Mouse (Mus musculus): Measurements from ENCODE around the gene Olfr148. TPM values are rescaled to one million over a fixed set of nuclear protein-coding genes. Genes with fewer than 3 reads are reported as not detected.

Gene Olfr148
- polyA plus RNA-seq, 1 experiment: not detected

- H3K27ac ChIP-seq (ENCODE audit: insufficient read depth, low read depth, low read length): no peak overlapping the region
- WGBS: 92% methylated on average over 3 of the region's 3 CpGs
- TF ChIP-seq CTCF (IDR thresholded peaks at IDR 0.05; ENCODE audit: insufficient read depth, low read depth, low read length) (no peak), POLR2A (IDR thresholded peaks at IDR 0.05; ENCODE audit: insufficient read depth, low read depth, low read length) (no peak)
- no peak overlapping the region for H3K4me3 ChIP-seq (ENCODE audit: insufficient read depth, low read depth, low read length)
- no peaks in the 10 kb centered on the region for H3K4me1 ChIP-seq (ENCODE audit: control insufficient read depth, insufficient read depth, low read length)
Measured at GRCm38 (mm10) chr9:39623783-39624182, 13.3 kb downstream of the Olfr148 start.

- Histone ChIP-seq H3K4me1 (ENCODE audit: control insufficient read depth, insufficient read depth, low read length) (no peaks in the 10 kb centered on the region), H3K27ac (ENCODE audit: insufficient read depth, low read depth, low read length) (no peak overlapping the region), H3K4me3 (ENCODE audit: insufficient read depth, low read depth, low read length) (no peak overlapping the region)
- TF ChIP-seq POLR2A (IDR thresholded peaks at IDR 0.05; ENCODE audit: insufficient read depth, low read depth, low read length) (no peak), CTCF (IDR thresholded peaks at IDR 0.05; ENCODE audit: insufficient read depth, low read depth, low read length) (no peak)
- WGBS: 84% methylated on average over 2 of the region's 2 CpGs
Measured at GRCm38 (mm10) chr9:39624711-39625110, 14.3 kb downstream of the Olfr148 start.

DNA sequence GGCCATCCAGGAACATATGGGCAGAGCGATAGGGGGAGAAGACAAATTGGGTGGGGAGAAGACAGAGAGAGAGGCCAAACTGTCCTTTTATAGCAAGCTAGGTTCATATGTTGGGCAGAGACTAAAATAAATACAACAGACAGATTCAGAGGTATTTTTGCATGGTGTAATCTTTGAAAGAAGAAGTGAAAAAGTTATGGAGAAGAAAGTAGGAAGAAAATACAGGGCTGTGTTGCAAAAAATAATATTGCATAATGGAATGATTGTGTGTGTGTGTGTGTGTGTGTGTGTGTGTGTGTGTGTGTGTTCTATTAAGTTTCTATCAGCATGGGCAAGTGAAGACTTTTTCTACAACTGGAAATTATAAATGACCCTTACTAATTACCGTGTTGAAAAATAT is 18.6 kb downstream of the Olfr148 start:
- Histone ChIP-seq H3K27ac (ENCODE audit: insufficient read depth, low read depth, low read length) (no peak overlapping the region), H3K4me1 (ENCODE audit: control insufficient read depth, insufficient read depth, low read length) (no peaks in the 10 kb centered on the region), H3K4me3 (ENCODE audit: insufficient read depth, low read depth, low read length) (no peak overlapping the region)
- TF ChIP-seq CTCF (IDR thresholded peaks at IDR 0.05; ENCODE audit: insufficient read depth, low read depth, low read length) (no peak), POLR2A (IDR thresholded peaks at IDR 0.05; ENCODE audit: insufficient read depth, low read depth, low read length) (no peak)
- 93% methylated on average over 2 of the region's 2 CpGs for WGBS

- H3K4me3 ChIP-seq (ENCODE audit: insufficient read depth, low read depth, low read length): no peak overlapping the region
- WGBS: 15% methylated on average over 4 of the region's 4 CpGs
- peaks cover 2% of the 10 kb centered on the region; the same call in 1 of the 2 replicates for H3K4me1 ChIP-seq (ENCODE audit: control insufficient read depth, insufficient read depth, low read length)
- TF ChIP-seq POLR2A (IDR thresholded peaks at IDR 0.05; ENCODE audit: insufficient read depth, low read depth, low read length) (no peak), CTCF (IDR thresholded peaks at IDR 0.05; ENCODE audit: insufficient read depth, low read depth, low read length) (no peak)
- no peak overlapping the region for H3K27ac ChIP-seq (ENCODE audit: insufficient read depth, low read depth, low read length)
Measured at GRCm38 (mm10) chr9:39633913-39634594, 23.6 kb downstream of the Olfr148 start.

- TF ChIP-seq CTCF (IDR thresholded peaks at IDR 0.05; ENCODE audit: insufficient read depth, low read depth, low read length) (no peak), POLR2A (IDR thresholded peaks at IDR 0.05; ENCODE audit: insufficient read depth, low read depth, low read length) (no peak)
- no peaks in the 10 kb centered on the region for H3K4me1 ChIP-seq (ENCODE audit: control insufficient read depth, insufficient read depth, low read length)
- no peak within 1 kb of the TSS for H3K27ac ChIP-seq (ENCODE audit: insufficient read depth, low read depth, low read length)
- no peak within 1 kb of the TSS for H3K4me3 ChIP-seq (ENCODE audit: insufficient read depth, low read depth, low read length)
Measured at GRCm38 (mm10) chr9:39644785-39645184, 34.3 kb downstream of the Olfr148 start, which contains the start of gene Olfr961. Gene Olfr961, plus strand, starts transcription at chr9:39645085.

- H3K4me3 ChIP-seq (ENCODE audit: insufficient read depth, low read depth, low read length): no peak overlapping the region
- H3K27ac ChIP-seq (ENCODE audit: insufficient read depth, low read depth, low read length): no peak overlapping the region
- no peaks in the 10 kb centered on the region for H3K4me1 ChIP-seq (ENCODE audit: control insufficient read depth, insufficient read depth, low read length)
- TF ChIP-seq CTCF (IDR thresholded peaks at IDR 0.05; ENCODE audit: insufficient read depth, low read depth, low read length): no peak
- TF ChIP-seq POLR2A (IDR thresholded peaks at IDR 0.05; ENCODE audit: insufficient read depth, low read depth, low read length): no peak
- WGBS: 91% methylated on average over 4 of the region's 4 CpGs
Measured at GRCm38 (mm10) chr9:39647382-39647781, 36.9 kb downstream of the Olfr148 start.

DNA sequence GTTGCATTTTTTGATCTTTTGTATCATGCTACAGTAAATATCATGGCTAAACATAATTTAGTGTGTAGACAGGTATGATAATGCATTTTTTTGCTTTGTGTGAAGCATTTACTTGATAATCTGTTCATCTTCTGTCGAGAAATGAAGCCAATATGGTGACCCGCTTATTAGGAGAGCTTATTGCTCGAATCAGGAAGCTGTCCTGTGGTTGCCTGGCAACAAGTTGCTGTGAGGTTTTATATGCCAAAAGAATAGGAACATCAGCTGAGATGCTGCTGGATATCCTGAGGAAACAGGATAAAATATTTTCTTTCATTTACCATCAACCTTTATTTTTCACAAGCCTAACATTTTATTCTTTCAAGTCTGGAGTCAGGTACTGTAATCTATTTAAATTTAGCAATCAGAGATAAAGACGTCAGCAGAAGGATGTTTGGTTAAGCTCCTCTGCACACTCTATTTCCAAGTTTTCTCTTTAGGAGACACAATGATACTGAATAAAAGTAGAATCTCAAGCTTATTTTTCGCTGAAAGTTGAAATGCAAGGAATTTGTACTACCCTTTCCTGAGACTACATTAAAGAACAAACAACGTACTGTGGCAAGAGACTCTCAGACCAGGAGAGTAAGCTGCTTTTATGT is 44.4 kb downstream of the Olfr148 start:
- Histone ChIP-seq H3K4me3 (ENCODE audit: insufficient read depth, low read depth, low read length) (no peak overlapping the region), H3K27ac (ENCODE audit: insufficient read depth, low read depth, low read length) (no peak overlapping the region), H3K4me1 (ENCODE audit: control insufficient read depth, insufficient read depth, low read length) (no peaks in the 10 kb centered on the region)
- TF ChIP-seq POLR2A (IDR thresholded peaks at IDR 0.05; ENCODE audit: insufficient read depth, low read depth, low read length): no peak
- no peak for TF ChIP-seq CTCF (IDR thresholded peaks at IDR 0.05; ENCODE audit: insufficient read depth, low read depth, low read length)
- WGBS: 58% methylated on average over 6 of the region's 6 CpGs

Other genes starting within 250 kb of the Olfr148 start
- gene Olfr951, start 223.2 kb upstream of the Olfr148 start, polyA plus RNA-seq (2012; ENCODE audit: insufficient read depth, insufficient read length, low replicate concordance, missing spikeins): not detected in 2 replicates
- not detected in 2 replicates for gene Olfr952, start 183.5 kb upstream of the Olfr148 start, polyA plus RNA-seq (2012; ENCODE audit: insufficient read depth, insufficient read length, low replicate concordance, missing spikeins)
- not detected in 2 replicates for gene Olfr954, start 154.0 kb upstream of the Olfr148 start, polyA plus RNA-seq (2012; ENCODE audit: insufficient read depth, insufficient read length, low replicate concordance, missing spikeins)
- not detected in 2 replicates for gene Olfr955, start 138.7 kb upstream of the Olfr148 start, polyA plus RNA-seq (2012; ENCODE audit: insufficient read depth, insufficient read length, low replicate concordance, missing spikeins)
- gene Olfr44, start 116.7 kb upstream of the Olfr148 start, polyA plus RNA-seq (2012; ENCODE audit: insufficient read depth, insufficient read length, low replicate concordance, missing spikeins): not detected in 2 replicates
- gene Olfr957, start 94.8 kb upstream of the Olfr148 start, polyA plus RNA-seq (2012; ENCODE audit: insufficient read depth, insufficient read length, low replicate concordance, missing spikeins): not detected in 2 replicates
- gene Olfr958, start 56.6 kb upstream of the Olfr148 start, polyA plus RNA-seq (2012; ENCODE audit: insufficient read depth, insufficient read length, low replicate concordance, missing spikeins): not detected in 2 replicates
- gene Olfr959, start 35.1 kb upstream of the Olfr148 start, polyA plus RNA-seq (2012; ENCODE audit: insufficient read depth, insufficient read length, low replicate concordance, missing spikeins): not detected in 2 replicates
- gene AW551984, start 6.3 kb upstream of the Olfr148 start, polyA plus RNA-seq (2012; ENCODE audit: insufficient read depth, insufficient read length, low replicate concordance, missing spikeins): not detected in 2 replicates
- not detected in 2 replicates for gene Olfr960, start 10.7 kb downstream of the Olfr148 start, polyA plus RNA-seq (2012; ENCODE audit: insufficient read depth, insufficient read length, low replicate concordance, missing spikeins)
- not detected in 2 replicates for gene Olfr961, start 34.4 kb downstream of the Olfr148 start, polyA plus RNA-seq (2012; ENCODE audit: insufficient read depth, insufficient read length, low replicate concordance, missing spikeins)
- gene Olfr963, start 56.5 kb downstream of the Olfr148 start, polyA plus RNA-seq (2012; ENCODE audit: insufficient read depth, insufficient read length, low replicate concordance, missing spikeins): not detected in 2 replicates
- gene Olfr149, start 96.5 kb downstream of the Olfr148 start, polyA plus RNA-seq (2012; ENCODE audit: insufficient read depth, insufficient read length, low replicate concordance, missing spikeins): not detected in 2 replicates
- not detected in 2 replicates for gene Olfr965, start 100.7 kb downstream of the Olfr148 start, polyA plus RNA-seq (2012; ENCODE audit: insufficient read depth, insufficient read length, low replicate concordance, missing spikeins)
- gene Olfr150, start 120.3 kb downstream of the Olfr148 start, polyA plus RNA-seq (2012; ENCODE audit: insufficient read depth, insufficient read length, low replicate concordance, missing spikeins): not detected in 2 replicates
- gene Olfr967, start 135.6 kb downstream of the Olfr148 start, polyA plus RNA-seq (2012; ENCODE audit: insufficient read depth, insufficient read length, low replicate concordance, missing spikeins): not detected in 2 replicates
- gene Olfr968, start 172.6 kb downstream of the Olfr148 start, polyA plus RNA-seq (2012; ENCODE audit: insufficient read depth, insufficient read length, low replicate concordance, missing spikeins): not detected in 2 replicates
- not detected in 2 replicates for gene Olfr969, start 180.3 kb downstream of the Olfr148 start, polyA plus RNA-seq (2012; ENCODE audit: insufficient read depth, insufficient read length, low replicate concordance, missing spikeins)
- not detected in 2 replicates for gene Olfr970, start 198.2 kb downstream of the Olfr148 start, polyA plus RNA-seq (2012; ENCODE audit: insufficient read depth, insufficient read length, low replicate concordance, missing spikeins)
- not detected in 2 replicates for gene Olfr971, start 226.2 kb downstream of the Olfr148 start, polyA plus RNA-seq (2012; ENCODE audit: insufficient read depth, insufficient read length, low replicate concordance, missing spikeins)

Data from olfactory bulb, adult 2 months (tissue).